Mouse (Mus musculus): ENCODE data around the gene Pogz. TPM values are rescaled to one million over a fixed set of nuclear protein-coding genes. Genes with fewer than 3 reads are reported as not detected.

The Pogz gene
- polyA plus RNA-seq, 2 experiments, result 2.6 to 6.0 TPM

- no peak for TF ChIP-seq EP300 (IDR thresholded peaks at IDR 0.05; ENCODE audit: low read depth)
- TF ChIP-seq CTCF (IDR thresholded peaks at IDR 0.05; ENCODE audit: low read depth), result no peak
- no peak overlapping the region for H3K27ac ChIP-seq
- no peaks in the 10 kb centered on the region for H3K9me3 ChIP-seq (ENCODE audit: control insufficient read depth, low read length)
- peaks cover 7% of the 10 kb centered on the region in 2 experiments; a peak in 3 of 4 replicates for H3K4me1 ChIP-seq (replicated peaks; ENCODE audit: control insufficient read depth in 2 of 2, insufficient read depth in 2 of 2, low read length in 1 of 2)
- peaks cover 57% of the 10 kb centered on the region for H3K36me3 ChIP-seq (replicated peaks; ENCODE audit: control insufficient read depth, insufficient read depth, low read depth)
- no peaks in the 10 kb centered on the region for H3K27me3 ChIP-seq (ENCODE audit: control insufficient read depth, insufficient read depth, low read length)
- H3K4me3 ChIP-seq (ENCODE audit: insufficient read depth in 1 of 2, low read depth in 2 of 2, low read length in 2 of 2), result no peak overlapping the region
- H3K9ac ChIP-seq (replicated peaks), result no peak overlapping the region
- ATAC-seq (ENCODE audit: insufficient read depth) (no peak), DNase-seq (ENCODE audit: low read depth in 3 of 3, low spot score in 3 of 3) (no peak)
- WGBS (ENCODE audit: insufficient replicate concordance), result 80% methylated on average over 4 of the region's 4 CpGs
- no peak overlapping the region for H3K4me2 ChIP-seq (ENCODE audit: low read depth)
Observed at GRCm38 (mm10) chr3:94881840-94882239, 44.5 kb downstream of the Pogz start.

- no peaks in the 10 kb centered on the region for H3K27me3 ChIP-seq (ENCODE audit: control insufficient read depth, insufficient read depth, low read length)
- H3K9ac ChIP-seq (replicated peaks), result no peak overlapping the region
- DNase-seq (ENCODE audit: low read depth in 3 of 3, low spot score in 3 of 3) (no peak), ATAC-seq (ENCODE audit: insufficient read depth) (no peak)
- H3K9me3 ChIP-seq (ENCODE audit: control insufficient read depth, low read length), result no peaks in the 10 kb centered on the region
- TF ChIP-seq EP300 (IDR thresholded peaks at IDR 0.05; ENCODE audit: low read depth), result no peak
- no peak for TF ChIP-seq CTCF (IDR thresholded peaks at IDR 0.05; ENCODE audit: low read depth)
- no peak overlapping the region for H3K27ac ChIP-seq
- H3K4me1 ChIP-seq (replicated peaks; ENCODE audit: control insufficient read depth in 2 of 2, insufficient read depth in 2 of 2, low read length in 1 of 2), result peaks cover 11 to 12% of the 10 kb centered on the region in 2 experiments
- WGBS (ENCODE audit: insufficient replicate concordance), result 84% methylated on average over 3 of the region's 3 CpGs
- no peak overlapping the region for H3K4me2 ChIP-seq (ENCODE audit: low read depth)
- no peak overlapping the region for H3K4me3 ChIP-seq (ENCODE audit: insufficient read depth in 1 of 2, low read depth in 2 of 2, low read length in 2 of 2)
- H3K36me3 ChIP-seq (replicated peaks; ENCODE audit: control insufficient read depth, insufficient read depth, low read depth), result peaks cover 52% of the 10 kb centered on the region
Observed at GRCm38 (mm10) chr3:94882579-94882978, 45.2 kb downstream of the Pogz start.

- under 1% methylated on average over 61 of the region's 61 CpGs for WGBS (ENCODE audit: insufficient replicate concordance)
- ATAC-seq (ENCODE audit: insufficient read depth), result peak; percentile 84
- H3K27ac ChIP-seq, result peak within 1 kb of the TSS; percentile 77
- H3K36me3 ChIP-seq (replicated peaks; ENCODE audit: control insufficient read depth, insufficient read depth, low read depth), result peaks cover 31% of the 10 kb centered on the region
- peak within 1 kb of the TSS; percentile 93 for H3K9ac ChIP-seq (replicated peaks)
- H3K4me1 ChIP-seq (replicated peaks; ENCODE audit: control insufficient read depth in 2 of 2, insufficient read depth in 2 of 2, low read length in 1 of 2), result peaks cover 11 to 12% of the 10 kb centered on the region in 2 experiments
- H3K4me3 ChIP-seq (ENCODE audit: insufficient read depth in 1 of 2, low read depth in 2 of 2, low read length in 2 of 2), result peak within 1 kb of the TSS; percentile 94 to 96
- DNase-seq (ENCODE audit: low read depth in 3 of 3, low spot score in 3 of 3), result peak; percentile 79 to 82 (median 80)
- H3K9me3 ChIP-seq (ENCODE audit: control insufficient read depth, low read length), result no peaks in the 10 kb centered on the region
- H3K4me2 ChIP-seq (ENCODE audit: low read depth), result peak within 1 kb of the TSS; percentile 98
- no peak for TF ChIP-seq EP300 (IDR thresholded peaks at IDR 0.05; ENCODE audit: low read depth)
- no peak for TF ChIP-seq CTCF (IDR thresholded peaks at IDR 0.05; ENCODE audit: low read depth)
- H3K27me3 ChIP-seq (ENCODE audit: control insufficient read depth, insufficient read depth, low read length), result no peaks in the 10 kb centered on the region
Observed at GRCm38 (mm10) chr3:94886316-94887224, 49.2 kb downstream of the Pogz start, which contains the start of gene Psmb4. Psmb4 (minus strand) TSS chr3:94886961.

GRCm38 (mm10) chr3:94888595-94888994, 51.2 kb downstream of the Pogz start:
- DNase-seq (ENCODE audit: low read depth in 3 of 3, low spot score in 3 of 3), result peak; percentile 34 to 54 (median 45)
- no peak overlapping the region for H3K27ac ChIP-seq
- H3K9me3 ChIP-seq (ENCODE audit: control insufficient read depth, low read length), result no peaks in the 10 kb centered on the region
- no peaks in the 10 kb centered on the region for H3K27me3 ChIP-seq (ENCODE audit: control insufficient read depth, insufficient read depth, low read length)
- peak; percentile 64 for TF ChIP-seq CTCF (IDR thresholded peaks at IDR 0.05; ENCODE audit: low read depth)
- TF ChIP-seq EP300 (IDR thresholded peaks at IDR 0.05; ENCODE audit: low read depth), result no peak
- no peak overlapping the region for H3K9ac ChIP-seq (replicated peaks)
- H3K4me2 ChIP-seq (ENCODE audit: low read depth), result no peak overlapping the region
- H3K4me3 ChIP-seq (ENCODE audit: insufficient read depth in 1 of 2, low read depth in 2 of 2, low read length in 2 of 2), result no peak overlapping the region
- peaks cover 11 to 12% of the 10 kb centered on the region in 2 experiments for H3K4me1 ChIP-seq (replicated peaks; ENCODE audit: control insufficient read depth in 2 of 2, insufficient read depth in 2 of 2, low read length in 1 of 2)
- peaks cover 17% of the 10 kb centered on the region for H3K36me3 ChIP-seq (replicated peaks; ENCODE audit: control insufficient read depth, insufficient read depth, low read depth)
- ATAC-seq (ENCODE audit: insufficient read depth), result no peak

GRCm38 (mm10) chr3:94894076-94894475, 56.7 kb downstream of the Pogz start:
- no peak overlapping the region for H3K9ac ChIP-seq (replicated peaks)
- H3K36me3 ChIP-seq (replicated peaks; ENCODE audit: control insufficient read depth, insufficient read depth, low read depth), result no peaks in the 10 kb centered on the region
- no peaks in the 10 kb centered on the region for H3K9me3 ChIP-seq (ENCODE audit: control insufficient read depth, low read length)
- H3K4me1 ChIP-seq (replicated peaks; ENCODE audit: control insufficient read depth in 2 of 2, insufficient read depth in 2 of 2, low read length in 1 of 2), result no peaks in the 10 kb centered on the region
- H3K4me2 ChIP-seq (ENCODE audit: low read depth), result no peak overlapping the region
- 43% methylated on average over 3 of the region's 3 CpGs for WGBS (ENCODE audit: insufficient replicate concordance)
- no peak for TF ChIP-seq CTCF (IDR thresholded peaks at IDR 0.05; ENCODE audit: low read depth)
- no peak for TF ChIP-seq EP300 (IDR thresholded peaks at IDR 0.05; ENCODE audit: low read depth)
- no peak overlapping the region for H3K4me3 ChIP-seq (ENCODE audit: insufficient read depth in 1 of 2, low read depth in 2 of 2, low read length in 2 of 2)
- DNase-seq (ENCODE audit: low read depth in 3 of 3, low spot score in 3 of 3) (no peak), ATAC-seq (ENCODE audit: insufficient read depth) (no peak)
- no peak overlapping the region for H3K27ac ChIP-seq
- 0 out of 2 replicates have a peak, but pooled peaks cover 3% of the 10 kb centered on the region for H3K27me3 ChIP-seq (ENCODE audit: control insufficient read depth, insufficient read depth, low read length)

All from liver, embryonic 14.5 days (tissue).